Mouse (Mus musculus): Measurements from ENCODE around the gene Orc2. TPM values are rescaled to one million over a fixed set of nuclear protein-coding genes. Genes with fewer than 3 reads are reported as not detected.

The Orc2 gene
- total RNA-seq, 2 experiments from 2014 or later = 16.7 to 17.7 TPM

- DNase-seq = peak; percentile 99
These were observed 81.3 kb downstream of the Orc2 start, which contains the start of gene Clk1 for GRCm38 (mm10) chr1:58423371-58424248. Gene Clk1, minus strand, starts transcription at chr1:58424066.

DNA sequence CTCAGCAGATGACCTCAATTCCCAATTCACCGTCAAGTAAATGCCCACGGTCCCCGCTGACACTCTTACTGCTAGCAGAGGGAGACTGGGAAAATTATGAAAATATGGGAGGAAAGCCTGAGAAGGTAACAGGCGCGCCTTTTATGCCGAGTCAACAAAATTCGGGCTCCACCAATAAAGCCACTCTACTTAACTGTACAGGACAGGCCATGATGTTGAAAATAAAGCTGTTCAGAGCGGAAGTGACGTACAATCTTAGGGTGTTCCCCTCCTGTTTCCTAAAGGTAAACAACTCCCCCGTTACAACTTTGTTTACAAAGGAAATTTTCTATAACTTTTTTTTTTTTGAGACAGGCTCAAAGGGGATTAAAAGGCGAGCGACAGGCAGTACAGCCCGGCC, 82.0 kb downstream of the Orc2 start:
- DNase-seq = peak; percentile 27

DNA sequence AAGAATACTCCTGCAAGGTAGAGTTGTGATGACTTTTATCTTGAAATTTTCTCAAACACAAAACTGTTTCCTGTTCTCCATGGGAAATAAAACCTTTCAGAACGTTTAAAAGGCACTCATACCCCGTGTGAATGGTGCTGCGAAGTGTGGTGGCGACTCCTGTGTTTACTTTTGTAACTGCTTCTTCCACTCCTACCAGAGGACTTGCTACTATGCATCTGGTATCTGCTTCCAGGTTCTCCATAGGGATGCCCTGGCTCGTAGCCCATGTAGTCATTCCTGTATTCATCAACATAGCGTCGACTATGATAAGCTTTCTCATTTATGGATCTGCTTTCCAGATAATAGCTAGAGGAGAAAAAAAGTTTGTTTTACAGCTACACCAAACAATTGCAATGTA, 83.9 kb downstream of the Orc2 start:
- peak; percentile 18 for DNase-seq

DNA sequence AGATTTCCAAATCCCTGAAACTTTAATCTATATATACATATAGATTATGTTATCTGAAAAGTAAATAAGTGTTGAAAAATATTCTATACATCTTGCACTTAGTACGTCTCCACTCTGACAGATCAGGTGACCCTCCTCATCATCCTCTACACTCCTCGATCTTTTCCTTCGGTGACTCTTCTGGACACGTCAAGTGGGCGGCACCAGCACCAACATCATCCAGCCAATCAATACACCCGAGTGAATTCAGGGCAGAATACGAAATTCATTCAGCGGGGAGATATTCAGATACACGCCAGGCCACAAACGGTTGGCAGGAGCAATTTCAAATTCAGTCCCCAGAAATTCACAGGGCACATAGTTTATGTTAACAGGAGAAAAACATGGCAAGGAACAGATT, 84.9 kb downstream of the Orc2 start:
- DNase-seq = no peak

DNA sequence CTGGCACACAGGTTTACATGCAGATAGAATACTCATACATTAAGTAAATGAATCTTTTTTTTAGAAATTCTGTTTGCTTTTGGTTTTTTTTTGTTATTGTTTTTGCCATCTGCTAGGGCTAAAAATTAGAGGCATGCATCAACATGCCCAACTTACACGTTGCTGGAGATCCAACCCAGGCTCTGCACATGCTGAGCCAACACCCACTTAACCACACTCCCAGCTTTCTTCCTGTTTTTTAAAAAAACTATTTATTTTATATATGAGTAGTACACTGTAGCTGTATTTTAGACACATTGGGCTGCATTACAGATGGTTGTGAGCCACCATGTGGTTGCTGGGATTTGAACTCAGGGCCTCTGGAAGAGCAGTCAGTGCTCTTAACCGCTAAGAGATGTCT, 88.9 kb downstream of the Orc2 start:
- no peak for DNase-seq

DNA sequence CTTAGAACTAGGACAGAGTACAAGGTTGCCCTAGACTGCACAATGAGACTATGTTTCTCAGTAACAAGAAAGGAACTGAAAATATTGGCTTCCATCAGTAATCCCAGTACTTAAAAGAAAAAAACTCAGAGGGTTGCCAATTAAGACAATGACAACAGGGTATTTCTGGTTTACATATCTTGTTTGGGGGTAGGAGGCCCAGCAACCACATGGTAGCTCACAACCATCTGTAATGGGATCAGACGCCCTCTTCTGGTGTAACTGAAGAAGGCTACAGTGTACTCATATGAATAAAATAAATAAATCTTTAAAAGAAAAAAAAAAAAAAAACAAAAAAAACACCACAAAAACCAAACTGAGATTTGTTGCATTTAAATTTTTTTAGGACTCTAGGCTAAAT, 89.5 kb downstream of the Orc2 start:
- DNase-seq = no peak

Other genes starting within 250 kb of the Orc2 start
- under 1 TPM in 1 of 2 experiments, not detected in 1; 0.05 TPM for gene Aox2, start 226.8 kb downstream of the Orc2 start, total RNA-seq (2021)
- 100 to 1,000 TPM; 135 to 136 TPM for gene Bzw1, start 112.2 kb downstream of the Orc2 start, total RNA-seq (2021)
- 10 to 100 TPM; 60.7 to 61.5 TPM for gene Clk1, start 81.0 kb downstream of the Orc2 start, total RNA-seq (2021)
- 10 to 100 TPM; 13.7 to 18.4 TPM for gene Nif3l1, start 60.0 kb downstream of the Orc2 start, total RNA-seq (2021)
- gene Ppil3, start 59.6 kb downstream of the Orc2 start, total RNA-seq (2021) = 10 to 100 TPM; 18.9 to 19.8 TPM
- 10 to 100 TPM in 1 of 2 experiments, 1 to 10 TPM in 1; 9.9 to 11.3 TPM for gene Fam126b, start 81.2 kb upstream of the Orc2 start, total RNA-seq (2021)
- 100 to 1,000 TPM; 174 to 189 TPM for gene Ndufb3, start 81.3 kb upstream of the Orc2 start, total RNA-seq (2021)
- gene Als2cr12, start 190.9 kb upstream of the Orc2 start, total RNA-seq (2021) = not detected
- 10 to 100 TPM; 52.1 to 63.0 TPM for gene Cflar, start 206.4 kb upstream of the Orc2 start, total RNA-seq (2021)

Measured in heart, postnatal 4 days (tissue).